Mouse (Mus musculus) R1 (cell line): ENCODE data around the gene Rpp38.

ENCODE experiments used
- DNase-seq: peaks from one replicate; pipeline ENCODE4 v3.0.0-alpha.2; 2018; ENCODE audit warnings: low read depth, low spot score

The Rpp38 gene

DNA sequence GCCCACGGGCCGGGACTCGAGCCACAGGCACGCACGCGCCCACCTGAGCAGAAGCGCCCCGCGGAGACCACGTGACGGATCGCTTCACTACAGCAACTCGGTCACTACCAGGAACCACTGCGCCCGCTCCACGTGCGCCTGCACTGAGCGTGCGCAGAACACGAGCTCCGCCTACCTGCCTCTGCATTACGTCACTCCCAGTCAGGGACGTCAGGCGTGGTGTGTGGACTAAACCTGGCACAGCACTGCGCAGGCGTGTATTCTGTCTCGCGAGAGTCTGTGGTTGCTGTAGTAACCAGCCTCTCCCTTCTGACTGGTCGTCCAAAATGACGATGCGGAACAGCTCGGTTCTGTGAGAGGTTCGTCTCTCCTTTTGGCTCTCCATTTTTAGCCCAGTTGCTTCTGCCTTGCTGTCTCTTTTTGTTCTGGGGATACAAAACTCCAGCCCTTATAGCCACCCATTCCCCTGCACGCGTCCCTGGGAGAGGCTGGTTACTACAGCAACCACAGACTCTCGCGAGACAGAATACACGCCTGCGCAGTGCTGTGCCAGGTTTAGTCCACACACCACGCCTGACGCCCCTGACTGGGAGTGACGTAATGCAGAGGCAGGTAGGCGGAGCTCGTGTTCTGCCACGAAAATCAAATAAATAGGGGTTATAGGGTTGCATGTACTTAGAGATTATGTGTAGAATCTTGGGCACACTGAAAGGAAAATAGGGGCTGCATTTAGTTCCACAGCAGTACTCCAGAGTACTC is at the start of gene Rpp38:
TSS of gene Rpp38 (minus strand) at position 160 of the 759 bp plus-strand sequence.
- peak; percentile 97 for DNase-seq

DNA sequence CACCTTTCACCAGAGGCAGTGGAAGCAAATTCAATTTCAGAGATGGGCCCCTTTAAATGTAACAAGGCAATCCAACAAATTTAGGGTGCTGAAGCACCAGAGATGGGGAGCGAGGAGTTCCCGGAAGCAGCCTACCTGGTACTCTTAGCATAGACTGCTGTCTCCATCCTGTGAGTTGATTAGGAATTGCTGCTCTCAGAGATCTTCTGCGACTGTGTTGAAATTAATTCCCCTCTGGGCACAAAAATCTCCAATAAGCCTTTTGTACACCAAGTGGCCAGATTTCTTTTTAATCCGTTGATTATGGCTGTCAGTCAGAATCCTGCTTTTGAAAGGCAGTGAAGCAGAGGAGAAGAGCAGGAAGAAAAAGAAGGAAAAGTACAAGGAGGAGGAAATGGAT is 32.7 kb upstream of the Rpp38 start:
- DNase-seq: no peak

DNA sequence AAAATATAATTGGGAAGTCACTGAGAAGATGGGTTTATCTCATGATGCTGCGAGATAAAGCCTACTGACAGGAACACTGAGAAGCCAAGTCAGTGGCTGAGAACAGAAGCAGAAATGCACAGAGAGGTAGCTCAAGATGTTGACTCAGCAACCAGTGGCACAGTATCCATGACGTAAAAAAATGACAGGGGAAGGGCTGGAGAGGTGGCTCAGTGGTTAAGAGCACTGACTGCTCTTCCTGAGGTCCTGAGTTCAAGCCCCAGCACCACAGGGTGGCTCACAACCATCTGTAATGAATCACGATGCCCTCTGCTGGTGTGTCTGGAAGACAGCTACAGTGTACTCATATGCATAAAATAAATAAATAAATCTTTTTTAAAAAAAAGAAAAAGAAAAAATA is 28.6 kb upstream of the Rpp38 start:
- no peak for DNase-seq

DNA sequence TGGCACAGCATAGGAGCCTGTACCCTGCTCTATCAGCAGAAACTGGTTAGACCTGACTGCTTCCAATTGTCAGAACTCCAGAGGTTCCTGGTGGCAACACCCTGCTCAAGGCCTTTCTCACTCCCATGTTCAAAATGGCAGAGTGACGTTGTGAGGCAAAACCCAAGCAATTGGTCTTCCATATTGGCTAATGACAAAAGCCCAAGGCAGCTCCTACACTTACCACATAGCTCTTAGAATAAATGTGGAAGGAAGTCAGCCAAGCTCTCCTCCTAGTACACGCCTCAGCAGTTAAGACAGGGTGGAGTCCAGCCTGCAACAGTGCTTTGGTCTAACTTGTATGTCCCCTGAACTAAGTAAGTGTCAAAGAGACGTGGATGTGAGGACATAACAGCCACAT is 25.4 kb upstream of the Rpp38 start:
- no peak for DNase-seq

DNA sequence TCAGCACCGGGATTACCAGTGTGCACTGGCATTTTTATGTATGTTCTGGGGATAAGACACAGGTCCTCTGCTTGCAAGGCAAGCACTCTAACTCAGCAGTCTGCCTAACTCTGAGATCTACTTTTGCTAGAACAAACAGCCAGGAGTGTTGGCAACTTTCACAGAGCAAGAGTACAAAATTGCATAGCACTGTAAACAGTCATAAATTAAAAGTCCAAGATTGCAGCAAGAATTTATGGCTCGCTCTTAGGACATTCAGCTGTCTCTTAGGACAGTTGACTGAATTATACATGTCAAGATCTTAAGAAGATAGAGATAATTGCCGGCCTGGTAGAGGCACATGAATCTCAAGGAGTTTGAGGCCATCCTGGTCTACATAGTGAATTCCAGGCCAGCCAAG is 23.9 kb upstream of the Rpp38 start:
- no peak for DNase-seq

DNA sequence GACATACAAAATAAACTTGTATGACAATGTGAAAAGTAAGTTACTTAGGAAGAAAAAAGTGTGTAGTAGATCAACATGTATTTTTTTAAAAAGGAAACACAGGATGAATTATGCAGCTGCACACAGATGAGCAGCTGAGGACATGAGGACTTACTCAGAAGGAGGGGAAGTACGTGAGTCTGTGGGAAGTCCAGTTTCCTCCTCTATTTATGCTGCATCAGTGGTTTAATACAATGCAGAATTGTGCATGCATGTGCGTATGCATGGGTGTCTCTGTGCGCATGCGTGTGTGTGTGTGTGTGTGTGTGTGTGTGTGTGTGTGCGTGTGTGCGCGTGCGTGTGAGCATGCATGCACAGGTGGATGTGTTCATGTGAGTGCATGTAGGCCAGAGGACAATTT is 23.4 kb upstream of the Rpp38 start:
- DNase-seq: no peak

DNA sequence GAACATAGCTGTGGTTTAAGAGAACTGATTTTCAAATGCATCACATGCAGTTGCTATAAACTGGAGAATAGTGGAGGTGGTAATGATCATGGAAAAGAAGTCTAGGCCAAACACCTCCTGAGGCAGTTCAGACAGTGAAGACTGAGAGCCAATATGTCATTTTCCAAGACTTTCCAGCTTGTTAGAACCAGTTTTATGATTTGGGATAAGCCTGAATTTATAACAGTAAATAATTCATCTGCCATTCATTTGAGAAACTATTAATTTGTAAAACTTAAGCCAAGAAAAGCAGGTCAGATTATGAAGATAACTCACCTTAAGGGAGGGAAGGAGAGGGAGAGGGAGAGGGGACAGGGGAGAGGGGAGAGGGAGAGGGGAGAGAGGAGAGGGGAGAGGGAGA is 20.7 kb upstream of the Rpp38 start:
- no peak for DNase-seq

DNA sequence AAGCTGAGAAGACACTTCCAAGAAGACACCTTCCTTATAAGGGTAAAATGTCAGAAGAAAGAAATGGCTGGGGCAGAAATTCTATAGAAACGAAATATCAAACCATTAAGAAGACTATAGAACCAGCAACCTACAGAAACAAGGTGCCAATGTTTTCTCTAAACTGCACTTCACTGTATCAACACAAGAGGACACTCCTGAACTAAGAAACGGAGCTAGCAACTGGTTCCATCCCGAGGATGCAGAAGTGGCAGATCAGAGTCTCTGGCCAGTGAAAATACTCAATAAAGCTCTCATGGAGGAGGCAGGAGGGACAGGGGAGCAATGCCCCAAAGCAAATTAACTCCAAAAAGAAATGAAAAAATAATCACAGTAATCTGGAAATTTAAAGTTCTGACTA is 16.5 kb upstream of the Rpp38 start:
- peak; percentile 50 for DNase-seq

DNA sequence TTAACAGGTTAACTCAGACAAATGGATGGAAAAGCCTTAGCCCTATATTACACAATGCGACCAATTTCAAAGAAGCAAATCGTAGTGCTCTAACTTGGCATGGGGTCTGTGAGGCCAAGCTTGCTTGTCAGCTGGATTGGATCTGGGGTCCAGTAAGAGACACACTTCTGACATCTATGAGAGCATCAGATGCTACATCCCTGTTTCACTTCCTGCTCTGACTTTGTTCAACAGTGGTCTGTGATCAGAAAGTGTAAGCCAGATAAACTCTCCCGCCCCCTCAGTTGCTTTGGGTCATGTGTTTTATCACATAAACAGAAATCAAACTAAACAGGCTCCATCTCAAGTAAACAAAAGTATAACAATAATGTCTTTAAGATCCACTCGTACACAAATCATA is 16.0 kb upstream of the Rpp38 start:
- no peak for DNase-seq

DNA sequence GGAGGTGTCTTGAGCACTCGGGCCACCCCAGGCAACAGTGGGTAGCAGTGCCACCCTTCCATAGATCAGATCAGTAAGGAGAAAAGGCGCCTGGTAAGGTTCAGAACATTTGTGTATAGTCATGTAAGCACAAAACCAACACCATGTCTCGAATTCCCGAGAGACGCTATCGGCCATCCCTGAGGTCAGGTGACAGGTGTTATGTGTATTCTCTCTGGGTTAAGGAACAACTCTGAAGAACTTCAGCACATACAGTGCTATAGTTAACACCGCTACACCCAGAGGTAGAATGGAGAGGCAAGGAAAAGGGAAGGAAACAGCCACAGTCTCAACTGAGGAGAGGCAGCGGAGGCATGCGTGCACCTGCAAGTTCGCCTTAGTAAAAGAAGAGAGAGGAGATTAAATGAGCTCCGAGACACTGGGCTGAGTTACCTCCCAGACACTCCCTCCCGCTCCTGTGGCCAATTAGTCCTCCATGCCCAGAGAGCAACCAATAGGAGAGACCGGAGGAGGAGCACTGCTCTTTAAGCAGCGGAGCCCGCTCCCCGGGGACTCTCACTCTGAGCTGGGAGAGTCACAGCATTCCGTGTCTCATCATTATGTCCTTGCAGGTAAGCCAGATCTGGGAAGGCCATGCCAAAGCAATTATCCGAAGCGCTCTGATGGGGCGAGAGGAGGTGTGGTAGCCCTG is 3.3 kb upstream of the Rpp38 start, which contains the start of gene Acbd7:
TSS of gene Acbd7 (plus strand) at position 558 of the 691 bp plus-strand sequence.
- DNase-seq: peak; percentile 89

DNA sequence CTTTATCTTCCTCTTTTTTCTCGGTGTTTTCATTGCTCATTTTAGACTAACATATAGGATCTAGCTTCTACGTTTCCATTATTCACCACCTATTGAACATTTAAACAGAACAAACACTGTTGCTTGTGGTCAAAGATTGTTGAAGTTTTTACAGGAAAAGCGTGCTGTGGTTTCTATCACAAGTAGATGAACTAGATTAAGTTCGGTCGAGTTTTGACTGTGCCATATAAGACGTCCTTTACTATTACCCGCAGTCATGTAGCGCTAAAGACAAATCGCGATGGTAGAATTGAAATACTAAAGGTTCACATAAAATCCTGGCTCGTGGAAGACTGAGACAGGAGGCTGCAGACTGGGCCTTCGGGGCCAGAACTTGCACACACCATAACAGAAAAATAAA is 1.3 kb upstream of the Rpp38 start:
- DNase-seq: no peak

DNA sequence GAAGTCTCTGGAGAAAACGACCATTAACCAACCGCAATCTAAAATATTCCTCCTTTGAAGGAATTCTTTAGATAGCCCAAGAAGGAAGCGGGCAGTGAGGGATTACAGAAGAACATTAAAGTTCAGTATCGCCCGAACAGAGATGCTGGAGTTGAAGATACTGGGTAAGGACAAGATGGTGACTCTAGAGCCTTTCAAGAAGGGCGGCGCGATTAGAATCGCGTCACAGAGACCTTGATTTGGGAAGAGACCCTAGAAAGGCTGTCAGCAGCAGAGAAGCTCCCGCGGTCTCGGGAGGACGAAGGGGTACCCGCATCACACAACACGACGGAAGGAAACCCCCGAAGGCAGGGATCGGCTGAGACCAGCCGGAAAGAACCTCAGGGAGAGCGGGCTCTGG is 387 bp downstream of the Rpp38 start:
- no peak for DNase-seq

DNA sequence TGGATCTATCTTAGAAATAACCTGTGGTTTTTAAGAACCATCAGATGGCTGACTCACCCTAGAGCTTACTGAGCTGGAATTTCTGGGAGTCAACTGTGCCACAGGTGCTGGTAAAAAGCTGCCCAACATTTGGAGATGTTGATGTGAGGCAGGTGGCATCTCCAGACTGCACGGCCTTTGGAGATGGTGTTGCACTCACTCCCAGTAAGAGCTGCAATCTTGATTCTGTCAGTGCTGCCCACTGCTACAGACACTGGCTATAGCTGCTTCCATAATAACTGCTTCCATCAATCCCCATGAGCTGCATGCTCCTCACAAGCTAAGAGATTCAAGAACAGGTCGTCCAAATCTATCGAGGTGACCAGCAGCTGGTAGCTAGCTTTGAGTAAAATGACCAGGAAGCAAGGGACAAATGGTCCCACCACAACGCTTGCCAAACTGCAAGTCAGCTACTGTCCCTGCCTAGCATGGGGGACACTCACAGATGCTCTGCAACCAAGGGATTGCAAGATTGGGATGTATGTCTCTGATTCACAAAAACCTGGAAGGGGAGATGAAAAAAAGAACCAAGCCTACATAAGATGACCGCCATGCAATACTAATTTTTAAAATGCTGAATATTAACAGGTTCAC is 1.3 kb downstream of the Rpp38 start:
- DNase-seq: no peak

DNA sequence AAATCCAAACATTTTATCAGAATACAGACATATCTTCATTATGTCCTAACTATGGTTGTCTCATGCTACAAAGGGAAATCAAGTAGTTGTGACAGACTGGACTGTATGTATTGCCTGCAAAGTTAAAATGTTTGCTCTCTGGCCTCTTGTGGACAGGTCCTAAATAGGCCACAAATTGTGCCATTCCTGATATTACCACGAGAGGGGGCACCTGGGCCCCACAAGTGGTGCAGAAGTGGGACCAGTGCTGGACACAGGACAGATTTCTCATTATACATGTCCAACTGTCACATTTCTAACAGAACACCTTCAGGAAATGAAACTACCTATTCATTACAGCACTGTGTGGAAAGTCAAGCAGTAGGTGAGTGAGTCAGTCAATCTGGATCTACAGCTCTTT is 5.1 kb downstream of the Rpp38 start:
- DNase-seq: peak; percentile 68

DNA sequence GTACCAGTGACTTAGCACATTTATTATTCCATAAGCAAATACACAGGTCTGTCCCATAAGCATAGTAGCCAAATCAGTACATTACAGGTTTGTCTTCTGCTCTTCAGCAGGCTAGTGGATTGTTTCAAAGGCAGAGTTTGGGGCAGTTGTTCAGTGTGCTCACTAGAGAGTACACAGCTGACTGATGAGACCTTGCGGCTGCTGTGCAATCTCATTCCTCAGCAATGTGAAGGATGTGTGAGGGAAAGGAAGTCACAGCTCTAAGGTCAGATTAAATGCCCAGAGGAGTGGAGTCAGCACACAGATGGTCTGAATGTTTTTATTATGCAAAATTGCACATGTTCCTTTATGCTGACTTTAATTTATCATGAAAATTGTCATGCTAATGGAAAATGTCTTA is 5.9 kb downstream of the Rpp38 start:
- DNase-seq: no peak

DNA sequence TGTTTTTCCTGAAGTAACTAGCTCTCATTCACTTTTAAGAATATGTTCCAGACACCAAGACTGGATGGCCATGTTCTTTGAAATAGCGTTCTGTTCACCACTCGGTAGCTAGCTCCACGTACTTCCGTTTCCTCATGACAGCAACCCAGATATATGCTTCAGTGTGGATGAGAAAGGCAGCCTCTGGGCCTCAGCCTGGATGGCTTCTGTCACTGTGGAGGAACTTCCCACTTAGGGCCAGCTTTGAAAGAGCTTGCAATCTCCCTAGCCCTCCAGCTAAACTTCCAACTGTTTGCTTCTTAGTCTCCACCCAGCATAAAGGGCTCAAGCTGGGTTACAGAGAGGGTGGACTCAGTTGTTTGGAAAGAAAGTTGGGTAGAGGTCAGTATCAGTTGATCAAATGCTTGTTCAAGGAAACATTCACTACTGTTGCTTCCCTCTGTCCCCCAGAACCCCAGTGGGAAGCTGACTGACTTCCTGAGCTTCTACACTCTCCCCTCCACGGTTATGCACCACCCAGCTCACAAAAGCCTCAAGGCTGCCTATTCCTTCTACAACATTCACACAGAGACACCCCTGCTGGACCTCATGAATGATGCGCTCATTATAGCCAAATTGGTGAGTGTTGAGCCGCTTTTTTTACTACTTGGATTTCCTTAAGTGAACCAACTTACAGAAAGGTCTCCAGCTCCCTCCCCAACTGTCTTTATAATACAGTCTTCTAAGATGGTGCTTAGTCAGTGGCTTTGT is 7.9 kb downstream of the Rpp38 start:
- DNase-seq: no peak

DNA sequence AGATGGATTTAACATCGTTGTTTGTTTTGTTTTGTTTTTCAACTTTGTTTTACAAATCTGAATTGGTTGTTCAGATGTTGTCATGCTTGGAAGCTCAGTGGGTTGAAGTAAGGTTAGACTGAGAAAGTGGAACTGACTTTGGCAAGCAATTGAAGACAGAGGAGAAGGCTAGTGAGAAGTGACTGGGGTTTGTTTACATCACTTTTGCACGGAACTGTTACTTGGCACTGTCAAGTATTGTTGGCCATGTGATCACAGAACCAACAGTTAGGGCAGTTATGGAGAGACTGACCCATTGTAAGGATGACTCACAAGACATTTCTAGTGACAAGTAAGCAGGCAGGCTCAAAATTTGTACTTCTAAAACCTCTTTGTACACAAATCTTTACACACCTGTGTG is 9.3 kb downstream of the Rpp38 start:
- DNase-seq: no peak

DNA sequence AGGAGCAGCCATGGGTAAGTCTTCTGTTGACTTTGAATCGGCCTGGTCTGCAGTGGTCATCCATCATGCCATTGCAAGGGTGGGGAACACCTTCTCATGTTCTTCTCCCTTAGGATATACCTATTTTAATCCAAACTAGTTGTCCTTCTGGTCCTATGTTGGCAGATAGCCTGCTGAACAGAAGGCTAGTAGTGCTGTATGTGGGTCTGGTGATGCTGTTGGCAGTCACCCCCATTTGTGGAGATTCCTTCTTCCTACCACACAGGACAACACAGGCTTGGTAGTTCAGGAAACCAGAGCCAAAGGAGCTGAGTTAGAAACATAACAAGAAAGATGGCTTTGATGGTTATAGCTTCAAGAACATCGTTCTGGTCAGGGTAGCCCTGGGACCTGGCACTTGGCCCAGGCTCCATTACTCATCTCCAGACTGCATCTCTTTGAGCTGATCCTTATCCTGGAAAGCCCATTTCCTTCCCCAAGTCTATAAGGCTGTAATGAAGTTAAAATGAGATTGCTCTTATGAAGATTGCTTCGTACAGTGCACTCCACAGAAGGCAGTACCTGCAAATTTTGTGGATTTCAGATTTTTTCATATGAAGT is 26.9 kb downstream of the Rpp38 start:
- DNase-seq: no peak

DNA sequence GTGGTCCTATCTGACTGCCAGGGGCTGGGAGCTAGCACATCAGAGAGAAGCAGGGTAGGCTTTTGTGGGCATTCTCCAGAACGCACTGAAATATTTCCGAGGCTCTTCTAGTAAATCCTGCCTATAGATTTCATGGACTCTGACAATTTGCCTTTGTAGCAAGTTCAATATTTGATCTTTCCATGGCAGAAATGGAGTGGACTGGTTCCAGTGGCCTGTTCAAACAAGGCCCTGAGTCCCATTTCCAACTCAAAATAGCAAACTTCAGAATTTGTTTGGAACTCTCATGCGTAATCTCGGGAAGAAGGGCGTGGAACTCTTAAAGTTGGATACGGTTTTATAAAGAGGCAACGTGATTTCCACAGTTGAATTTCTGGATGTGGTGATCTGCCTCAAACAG is 36.6 kb downstream of the Rpp38 start:
- DNase-seq: no peak

DNA sequence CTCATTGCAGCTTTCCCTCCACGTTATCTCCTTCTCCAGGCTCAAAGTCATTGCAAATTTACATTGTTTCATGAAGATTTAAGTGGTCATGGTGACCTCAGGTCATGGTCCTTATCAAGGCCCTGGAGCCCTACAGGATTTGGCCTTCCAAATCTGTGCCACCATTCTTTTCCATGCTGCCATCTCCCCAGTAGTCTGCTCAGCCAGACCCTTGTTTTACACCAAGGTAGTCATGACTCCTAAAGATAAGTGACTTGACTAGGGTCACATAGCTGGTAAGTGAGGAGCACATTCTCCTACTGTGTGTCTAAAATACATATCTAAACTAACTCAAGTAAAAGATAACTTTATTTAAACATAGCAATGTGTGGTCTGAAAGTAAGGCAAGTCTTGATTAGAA is 40.3 kb downstream of the Rpp38 start:
- DNase-seq: no peak

DNA sequence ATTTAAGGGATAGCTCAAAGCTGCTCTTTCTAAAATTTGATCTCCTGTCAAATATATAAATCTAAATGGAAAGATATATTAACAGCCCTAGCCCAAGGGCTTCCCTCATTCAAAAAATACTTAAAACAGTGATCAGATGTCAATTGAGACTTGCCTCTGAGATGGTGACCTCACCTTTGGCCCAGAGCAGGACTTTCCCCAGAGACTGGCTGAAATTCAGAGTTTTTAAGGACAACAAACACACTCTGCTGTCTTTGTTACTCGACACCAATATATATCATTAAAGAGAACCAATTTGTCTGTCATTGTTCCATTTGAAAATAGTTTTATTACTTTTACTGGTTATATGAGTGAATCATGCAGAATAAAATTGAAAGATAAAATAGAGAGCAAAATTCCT is 42.9 kb downstream of the Rpp38 start:
- no peak for DNase-seq

DNA sequence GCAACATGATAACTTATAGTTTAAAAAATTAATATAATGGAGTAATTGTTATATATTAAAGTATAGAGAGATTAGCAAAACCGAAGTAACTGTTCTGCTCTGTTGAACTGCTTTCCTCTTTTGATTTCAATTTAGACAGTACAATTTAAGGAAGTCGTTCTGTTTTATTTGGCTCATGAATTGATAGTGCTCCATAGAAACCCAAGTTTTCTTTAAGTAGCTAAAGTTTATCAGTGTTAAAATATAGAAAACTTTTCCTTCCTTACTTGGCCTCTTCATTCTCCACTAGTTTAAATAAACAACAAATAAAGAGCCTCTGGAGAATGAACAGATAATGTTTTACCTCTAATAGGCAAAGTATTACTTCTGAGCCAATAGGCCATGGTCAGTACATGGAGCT is 46.2 kb downstream of the Rpp38 start:
- no peak for DNase-seq
